Mouse (Mus musculus): ENCODE results near the gene Ifi27l2a. TPM values are rescaled to one million over a fixed set of nuclear protein-coding genes. Genes with fewer than 3 reads are reported as not detected.
"Not testable (repeated sequence)": the region's sequence is repeated elsewhere in the genome, so short reads cannot be mapped to it uniquely, and the experiment has no call there.

Gene Ifi27l2a
- total and polyA plus RNA-seq, 2 experiments from 2014 or later: 7.8 to 10.2 TPM

- ATAC-seq: no peak
- Histone ChIP-seq H3K4me3 (ENCODE audit: low read depth, low read length) (no peak overlapping the region), H3K4me1 (ENCODE audit: insufficient read depth) (no peaks in the 10 kb centered on the region), H3K4me2 (ENCODE audit: low read depth) (no peak overlapping the region), H3K27me3 (ENCODE audit: insufficient read depth, low read length) (no peaks in the 10 kb centered on the region), H3K36me3 (ENCODE audit: insufficient read depth) (no peaks in the 10 kb centered on the region), H3K9ac (no peak overlapping the region), H3K9me3 (ENCODE audit: low read length) (no peaks in the 10 kb centered on the region), H3K27ac (ENCODE audit: low read depth, low read length) (no peak overlapping the region)
- no peak for TF ChIP-seq CTCF (IDR thresholded peaks at IDR 0.05; ENCODE audit: low read depth)
- 83% methylated on average over 2 of the region's 2 CpGs for WGBS
- no peak for DNase-seq
Measured at GRCm38 (mm10) chr12:103482781-103483180, 39.3 kb upstream of the Ifi27l2a start.

DNA sequence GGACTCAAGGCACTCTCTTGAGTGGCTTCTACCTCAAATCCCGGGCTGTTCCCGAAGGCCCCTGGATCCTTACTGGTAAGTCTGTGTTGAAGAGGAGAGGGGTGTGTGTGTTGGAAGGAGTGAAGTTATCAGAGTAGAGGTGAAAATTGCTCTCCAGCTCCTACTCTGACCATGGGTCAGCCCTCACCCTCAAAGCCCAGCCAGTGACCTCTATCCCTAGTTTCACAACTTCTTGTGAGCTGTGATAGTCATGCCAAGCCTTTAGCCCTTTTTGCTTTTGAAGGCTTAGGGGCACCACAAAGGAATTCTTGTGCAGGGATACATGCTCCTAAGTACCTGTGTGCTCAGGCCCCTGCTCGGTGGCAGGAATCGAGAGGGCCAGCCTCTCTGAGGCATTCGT lies 38.2 kb upstream of the Ifi27l2a start:
- 77% methylated on average over 5 of the region's 5 CpGs for WGBS
- Histone ChIP-seq H3K4me3 (ENCODE audit: low read depth, low read length) (no peak overlapping the region), H3K4me2 (ENCODE audit: low read depth) (no peak overlapping the region), H3K27ac (ENCODE audit: low read depth, low read length) (no peak overlapping the region), H3K9ac (no peak overlapping the region), H3K9me3 (ENCODE audit: low read length) (no peaks in the 10 kb centered on the region), H3K36me3 (ENCODE audit: insufficient read depth) (no peaks in the 10 kb centered on the region), H3K27me3 (ENCODE audit: insufficient read depth, low read length) (no peaks in the 10 kb centered on the region), H3K4me1 (ENCODE audit: insufficient read depth) (no peaks in the 10 kb centered on the region)
- TF ChIP-seq CTCF (IDR thresholded peaks at IDR 0.05; ENCODE audit: low read depth): no peak
- DNase-seq (no peak), ATAC-seq (no peak)

GRCm38 (mm10) chr12:103477461-103478015 lies 34.1 kb upstream of the Ifi27l2a start:
- H3K4me3 ChIP-seq (ENCODE audit: low read depth, low read length): no peak overlapping the region
- H3K9me3 ChIP-seq (ENCODE audit: low read length): no peaks in the 10 kb centered on the region
- no peak overlapping the region for H3K4me2 ChIP-seq (ENCODE audit: low read depth)
- no peaks in the 10 kb centered on the region for H3K4me1 ChIP-seq (ENCODE audit: insufficient read depth)
- no peak overlapping the region for H3K27ac ChIP-seq (ENCODE audit: low read depth, low read length)
- H3K9ac ChIP-seq: no peak overlapping the region
- no peak for TF ChIP-seq CTCF (IDR thresholded peaks at IDR 0.05; ENCODE audit: low read depth)
- no peaks in the 10 kb centered on the region for H3K27me3 ChIP-seq (ENCODE audit: insufficient read depth, low read length)
- 81% methylated on average over 7 of the region's 7 CpGs for WGBS
- ATAC-seq (no peak), DNase-seq (no peak)
- H3K36me3 ChIP-seq (ENCODE audit: insufficient read depth): no peaks in the 10 kb centered on the region

- Histone ChIP-seq H3K36me3 (ENCODE audit: insufficient read depth) (no peaks in the 10 kb centered on the region), H3K9ac (no peak overlapping the region), H3K4me2 (ENCODE audit: low read depth) (no peak overlapping the region), H3K9me3 (ENCODE audit: low read length) (no peaks in the 10 kb centered on the region), H3K4me3 (ENCODE audit: low read depth, low read length) (no peak overlapping the region), H3K27ac (ENCODE audit: low read depth, low read length) (no peak overlapping the region), H3K27me3 (ENCODE audit: insufficient read depth, low read length) (no peaks in the 10 kb centered on the region), H3K4me1 (ENCODE audit: insufficient read depth) (no peaks in the 10 kb centered on the region)
- no peak for TF ChIP-seq CTCF (IDR thresholded peaks at IDR 0.05; ENCODE audit: low read depth)
- WGBS: 93% methylated on average over 1 of the region's 1 CpGs
- ATAC-seq: no peak
- no peak for DNase-seq
Measured at GRCm38 (mm10) chr12:103476779-103477389, 33.4 kb upstream of the Ifi27l2a start.

- TF ChIP-seq CTCF (IDR thresholded peaks at IDR 0.05; ENCODE audit: low read depth): no peak
- no peak for ATAC-seq
- WGBS: 54% methylated on average over 2 of the region's 2 CpGs
Measured at GRCm38 (mm10) chr12:103474481-103474880, 31.0 kb upstream of the Ifi27l2a start.

GRCm38 (mm10) chr12:103457140-103457539 lies 13.7 kb upstream of the Ifi27l2a start, which contains the start of gene Ifi27l2b:
Ifi27l2b (minus strand) TSS chr12:103457223.
- no peak within 1 kb of the TSS for H3K4me3 ChIP-seq (ENCODE audit: low read depth, low read length)
- no peak within 1 kb of the TSS for H3K4me2 ChIP-seq (ENCODE audit: low read depth)
- H3K9ac ChIP-seq: no peak within 1 kb of the TSS
- H3K27me3 ChIP-seq (ENCODE audit: insufficient read depth, low read length): no peaks in the 10 kb centered on the region
- no peak within 1 kb of the TSS for H3K27ac ChIP-seq (ENCODE audit: low read depth, low read length)
- no peaks in the 10 kb centered on the region for H3K36me3 ChIP-seq (ENCODE audit: insufficient read depth)
- no peaks in the 10 kb centered on the region for H3K4me1 ChIP-seq (ENCODE audit: insufficient read depth)
- DNase-seq (no peak), ATAC-seq (no peak)
- TF ChIP-seq CTCF (IDR thresholded peaks at IDR 0.05; ENCODE audit: low read depth): no peak
- no peaks in the 10 kb centered on the region for H3K9me3 ChIP-seq (ENCODE audit: low read length)
- WGBS: 73% methylated on average over 3 of the region's 3 CpGs

More at GRCm38 (mm10) chr12:103474481-103474880, 31.0 kb upstream of the Ifi27l2a start:
- H3K4me1 ChIP-seq (ENCODE audit: insufficient read depth): no peaks in the 10 kb centered on the region
- H3K9me3 ChIP-seq (ENCODE audit: low read length): no peaks in the 10 kb centered on the region
- H3K27me3 ChIP-seq (ENCODE audit: insufficient read depth, low read length): no peaks in the 10 kb centered on the region
- no peak overlapping the region for H3K27ac ChIP-seq (ENCODE audit: low read depth, low read length)
- DNase-seq: no peak
- no peak overlapping the region for H3K4me3 ChIP-seq (ENCODE audit: low read depth, low read length)
- no peak overlapping the region for H3K9ac ChIP-seq
- no peaks in the 10 kb centered on the region for H3K36me3 ChIP-seq (ENCODE audit: insufficient read depth)
- no peak overlapping the region for H3K4me2 ChIP-seq (ENCODE audit: low read depth)

DNA sequence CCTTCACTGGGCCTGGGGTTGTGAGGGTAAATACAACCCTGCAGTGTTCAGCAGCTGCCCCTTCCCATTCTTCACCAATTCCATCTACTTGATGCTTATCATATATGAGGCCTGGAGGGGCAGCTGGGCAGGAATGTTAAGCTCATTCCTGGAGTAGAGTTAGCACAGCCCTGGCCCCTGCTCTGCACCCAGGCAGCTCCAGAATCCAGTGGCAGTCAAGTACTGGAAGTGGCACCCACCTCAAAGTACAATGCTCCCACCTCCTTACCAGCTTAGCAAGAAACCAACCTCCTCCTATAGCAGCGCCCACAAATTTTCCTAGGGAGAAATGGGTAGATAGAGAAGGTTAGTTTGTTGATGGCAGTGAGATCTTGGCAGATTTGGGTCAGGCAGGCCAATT lies 13.2 kb upstream of the Ifi27l2a start:
- DNase-seq; H3K4me1 ChIP-seq (ENCODE audit: insufficient read depth); H3K36me3 ChIP-seq (ENCODE audit: insufficient read depth): not testable (repeated sequence)

More for the DNA sequence above, 13.2 kb upstream of the Ifi27l2a start:
- H3K9me3 ChIP-seq (ENCODE audit: low read length); H3K27ac ChIP-seq (ENCODE audit: low read depth, low read length); H3K4me2 ChIP-seq (ENCODE audit: low read depth); H3K27me3 ChIP-seq (ENCODE audit: insufficient read depth, low read length); ATAC-seq; H3K9ac ChIP-seq; H3K4me3 ChIP-seq (ENCODE audit: low read depth, low read length): not testable (repeated sequence)
- no CpG with 5 or more reads among the region's 1 CpGs for WGBS

All from forebrain, postnatal 0 days (tissue).